Mouse (Mus musculus): ENCODE measurements around the gene Appbp2. TPM values are rescaled to one million over a fixed set of nuclear protein-coding genes. Genes with fewer than 3 reads are reported as not detected.

The Appbp2 gene
- polyA plus RNA-seq, 1 experiment from 2014 or later = 64.6 TPM

- Histone ChIP-seq H3K27me3 (ENCODE audit: control insufficient read depth, insufficient read depth, low read length) (no peaks in the 10 kb centered on the region), H3K4me1 (ENCODE audit: control insufficient read depth, insufficient read depth, low read length) (no peaks in the 10 kb centered on the region), H3K27ac (ENCODE audit: low read depth, low read length) (no peak overlapping the region), H3K4me3 (ENCODE audit: low read length) (no peak overlapping the region), H3K9me3 (ENCODE audit: control insufficient read depth, low read length) (no peaks in the 10 kb centered on the region), H3K9ac (ENCODE audit: low read depth, low read length) (no peak overlapping the region), H3K36me3 (ENCODE audit: control insufficient read depth, insufficient read depth, low read length) (no peaks in the 10 kb centered on the region), H3K4me2 (replicated peaks; ENCODE audit: low read depth, low read length) (no peak overlapping the region)
- no peak for ATAC-seq (ENCODE audit: low FRiP score, low TSS enrichment)
- WGBS = 32% methylated on average over 7 of the region's 7 CpGs
Observed at GRCm38 (mm10) chr11:85261192-85261591, 26.3 kb upstream of the Appbp2 start.

GRCm38 (mm10) chr11:85258966-85259365 lies 24.0 kb upstream of the Appbp2 start:
- 84% methylated on average over 11 of the region's 11 CpGs for WGBS
- Histone ChIP-seq H3K9me3 (ENCODE audit: control insufficient read depth, low read length) (no peaks in the 10 kb centered on the region), H3K4me1 (ENCODE audit: control insufficient read depth, insufficient read depth, low read length) (no peaks in the 10 kb centered on the region), H3K36me3 (ENCODE audit: control insufficient read depth, insufficient read depth, low read length) (no peaks in the 10 kb centered on the region), H3K4me2 (replicated peaks; ENCODE audit: low read depth, low read length) (no peak overlapping the region), H3K27me3 (ENCODE audit: control insufficient read depth, insufficient read depth, low read length) (no peaks in the 10 kb centered on the region), H3K9ac (ENCODE audit: low read depth, low read length) (no peak overlapping the region), H3K27ac (ENCODE audit: low read depth, low read length) (no peak overlapping the region), H3K4me3 (ENCODE audit: low read length) (no peak overlapping the region)
- ATAC-seq (ENCODE audit: low FRiP score, low TSS enrichment) = no peak

- 64% methylated on average over 3 of the region's 3 CpGs for WGBS
Observed at GRCm38 (mm10) chr11:85255471-85256027, 20.6 kb upstream of the Appbp2 start.

GRCm38 (mm10) chr11:85253641-85254040 lies 18.7 kb upstream of the Appbp2 start:
- WGBS = 90% methylated on average over 7 of the region's 7 CpGs
- Histone ChIP-seq H3K9me3 (ENCODE audit: control insufficient read depth, low read length) (no peaks in the 10 kb centered on the region), H3K27ac (ENCODE audit: low read depth, low read length) (no peak overlapping the region), H3K4me1 (ENCODE audit: control insufficient read depth, insufficient read depth, low read length) (no peaks in the 10 kb centered on the region), H3K9ac (ENCODE audit: low read depth, low read length) (no peak overlapping the region), H3K4me2 (replicated peaks; ENCODE audit: low read depth, low read length) (no peak overlapping the region), H3K27me3 (ENCODE audit: control insufficient read depth, insufficient read depth, low read length) (no peaks in the 10 kb centered on the region), H3K4me3 (ENCODE audit: low read length) (no peak overlapping the region), H3K36me3 (ENCODE audit: control insufficient read depth, insufficient read depth, low read length) (no peaks in the 10 kb centered on the region)
- ATAC-seq (ENCODE audit: low FRiP score, low TSS enrichment) = no peak

More at GRCm38 (mm10) chr11:85255471-85256027, 20.6 kb upstream of the Appbp2 start:
- Histone ChIP-seq H3K27me3 (ENCODE audit: control insufficient read depth, insufficient read depth, low read length) (no peaks in the 10 kb centered on the region), H3K4me1 (ENCODE audit: control insufficient read depth, insufficient read depth, low read length) (no peaks in the 10 kb centered on the region), H3K4me2 (replicated peaks; ENCODE audit: low read depth, low read length) (no peak overlapping the region), H3K36me3 (ENCODE audit: control insufficient read depth, insufficient read depth, low read length) (no peaks in the 10 kb centered on the region), H3K9ac (ENCODE audit: low read depth, low read length) (no peak overlapping the region), H3K4me3 (ENCODE audit: low read length) (no peak overlapping the region), H3K9me3 (ENCODE audit: control insufficient read depth, low read length) (no peaks in the 10 kb centered on the region), H3K27ac (ENCODE audit: low read depth, low read length) (no peak overlapping the region)
- ATAC-seq (ENCODE audit: low FRiP score, low TSS enrichment) = no peak

GRCm38 (mm10) chr11:85253006-85253405 lies 18.1 kb upstream of the Appbp2 start:
- H3K27ac ChIP-seq (ENCODE audit: low read depth, low read length) = no peak overlapping the region
- no peaks in the 10 kb centered on the region for H3K27me3 ChIP-seq (ENCODE audit: control insufficient read depth, insufficient read depth, low read length)
- no peaks in the 10 kb centered on the region for H3K4me1 ChIP-seq (ENCODE audit: control insufficient read depth, insufficient read depth, low read length)
- 76% methylated on average over 5 of the region's 5 CpGs for WGBS
- H3K36me3 ChIP-seq (ENCODE audit: control insufficient read depth, insufficient read depth, low read length) = no peaks in the 10 kb centered on the region
- no peak overlapping the region for H3K4me2 ChIP-seq (replicated peaks; ENCODE audit: low read depth, low read length)
- no peaks in the 10 kb centered on the region for H3K9me3 ChIP-seq (ENCODE audit: control insufficient read depth, low read length)
- no peak overlapping the region for H3K4me3 ChIP-seq (ENCODE audit: low read length)
- ATAC-seq (ENCODE audit: low FRiP score, low TSS enrichment) = no peak
- no peak overlapping the region for H3K9ac ChIP-seq (ENCODE audit: low read depth, low read length)

GRCm38 (mm10) chr11:85251955-85252354 lies 17.0 kb upstream of the Appbp2 start:
- H3K9ac ChIP-seq (ENCODE audit: low read depth, low read length) = no peak overlapping the region
- H3K4me1 ChIP-seq (ENCODE audit: control insufficient read depth, insufficient read depth, low read length) = no peaks in the 10 kb centered on the region
- ATAC-seq (ENCODE audit: low FRiP score, low TSS enrichment) = no peak
- no peaks in the 10 kb centered on the region for H3K36me3 ChIP-seq (ENCODE audit: control insufficient read depth, insufficient read depth, low read length)
- WGBS = 84% methylated on average over 5 of the region's 5 CpGs
- no peak overlapping the region for H3K27ac ChIP-seq (ENCODE audit: low read depth, low read length)
- H3K4me3 ChIP-seq (ENCODE audit: low read length) = no peak overlapping the region
- no peaks in the 10 kb centered on the region for H3K9me3 ChIP-seq (ENCODE audit: control insufficient read depth, low read length)
- no peak overlapping the region for H3K4me2 ChIP-seq (replicated peaks; ENCODE audit: low read depth, low read length)
- no peaks in the 10 kb centered on the region for H3K27me3 ChIP-seq (ENCODE audit: control insufficient read depth, insufficient read depth, low read length)

GRCm38 (mm10) chr11:85250467-85250866 lies 15.5 kb upstream of the Appbp2 start:
- Histone ChIP-seq H3K36me3 (ENCODE audit: control insufficient read depth, insufficient read depth, low read length) (no peaks in the 10 kb centered on the region), H3K4me2 (replicated peaks; ENCODE audit: low read depth, low read length) (no peak overlapping the region), H3K27ac (ENCODE audit: low read depth, low read length) (no peak overlapping the region), H3K4me3 (ENCODE audit: low read length) (no peak overlapping the region), H3K4me1 (ENCODE audit: control insufficient read depth, insufficient read depth, low read length) (no peaks in the 10 kb centered on the region), H3K9ac (ENCODE audit: low read depth, low read length) (no peak overlapping the region), H3K27me3 (ENCODE audit: control insufficient read depth, insufficient read depth, low read length) (no peaks in the 10 kb centered on the region), H3K9me3 (ENCODE audit: control insufficient read depth, low read length) (no peaks in the 10 kb centered on the region)
- WGBS = 79% methylated on average over 3 of the region's 3 CpGs
- ATAC-seq (ENCODE audit: low FRiP score, low TSS enrichment) = no peak

- no peak for ATAC-seq (ENCODE audit: low FRiP score, low TSS enrichment)
- no peaks in the 10 kb centered on the region for H3K27me3 ChIP-seq (ENCODE audit: control insufficient read depth, insufficient read depth, low read length)
- H3K4me1 ChIP-seq (ENCODE audit: control insufficient read depth, insufficient read depth, low read length) = no peaks in the 10 kb centered on the region
- no peaks in the 10 kb centered on the region for H3K36me3 ChIP-seq (ENCODE audit: control insufficient read depth, insufficient read depth, low read length)
- no peak overlapping the region for H3K27ac ChIP-seq (ENCODE audit: low read depth, low read length)
- 74% methylated on average over 3 of the region's 3 CpGs for WGBS
- H3K4me3 ChIP-seq (ENCODE audit: low read length) = no peak overlapping the region
- H3K4me2 ChIP-seq (replicated peaks; ENCODE audit: low read depth, low read length) = no peak overlapping the region
- no peaks in the 10 kb centered on the region for H3K9me3 ChIP-seq (ENCODE audit: control insufficient read depth, low read length)
- H3K9ac ChIP-seq (ENCODE audit: low read depth, low read length) = no peak overlapping the region
Observed at GRCm38 (mm10) chr11:85249338-85249737, 14.4 kb upstream of the Appbp2 start.

GRCm38 (mm10) chr11:85248151-85248550 lies 13.2 kb upstream of the Appbp2 start:
- no peak overlapping the region for H3K4me3 ChIP-seq (ENCODE audit: low read length)
- H3K9ac ChIP-seq (ENCODE audit: low read depth, low read length) = no peak overlapping the region
- H3K4me2 ChIP-seq (replicated peaks; ENCODE audit: low read depth, low read length) = no peak overlapping the region
- H3K27me3 ChIP-seq (ENCODE audit: control insufficient read depth, insufficient read depth, low read length) = no peaks in the 10 kb centered on the region
- H3K9me3 ChIP-seq (ENCODE audit: control insufficient read depth, low read length) = no peaks in the 10 kb centered on the region
- no peak for ATAC-seq (ENCODE audit: low FRiP score, low TSS enrichment)
- H3K27ac ChIP-seq (ENCODE audit: low read depth, low read length) = no peak overlapping the region
- no peaks in the 10 kb centered on the region for H3K4me1 ChIP-seq (ENCODE audit: control insufficient read depth, insufficient read depth, low read length)
- H3K36me3 ChIP-seq (ENCODE audit: control insufficient read depth, insufficient read depth, low read length) = no peaks in the 10 kb centered on the region
- WGBS = 94% methylated on average over 2 of the region's 2 CpGs

Measured in kidney, embryonic 14.5 days (tissue).